Mouse (Mus musculus) kidney, adult 11 months (tissue): Measurements from ENCODE around the gene Shmt2.

Experiments
- DNase-seq: peaks from one replicate; pipeline ENCODE4 v3.0.0; 2022

Gene Shmt2

GRCm38 (mm10) chr10:127471281-127471988 is 50.8 kb downstream of the Shmt2 start:
- DNase-seq, result no peak
